Mouse (Mus musculus): ENCODE data around the gene Grik4. TPM values are rescaled to one million over a fixed set of nuclear protein-coding genes. Genes with fewer than 3 reads are reported as not detected.

Gene Grik4
- total RNA-seq, 2 experiments from 2014 or later, result 0.41 to 0.54 TPM

DNA sequence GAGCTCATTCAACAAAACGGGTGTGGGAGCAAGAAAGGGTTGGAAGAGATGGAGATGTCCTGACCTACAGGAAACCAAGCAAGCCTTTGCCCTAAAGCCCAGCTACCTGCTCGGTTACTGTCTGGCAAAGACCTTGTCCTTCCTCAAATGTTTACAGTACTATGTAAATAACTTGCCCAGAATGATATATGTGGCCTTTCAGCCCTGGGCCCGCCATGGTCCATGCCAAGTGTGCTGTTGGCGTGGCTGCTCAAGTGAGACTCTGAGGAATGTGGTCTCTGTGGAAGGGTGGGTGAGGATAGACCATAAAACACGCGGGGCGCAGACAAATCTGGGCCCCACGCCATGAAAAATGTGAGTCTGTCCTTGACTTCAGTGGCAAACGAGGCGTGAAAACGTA is 83.1 kb downstream of the Grik4 start:
- no peak for DNase-seq (ENCODE audit: low spot score in 2 of 2)

- no peak for DNase-seq (ENCODE audit: low spot score in 2 of 2)
Measured at GRCm38 (mm10) chr9:42859959-42860794, 84.1 kb downstream of the Grik4 start.

DNA sequence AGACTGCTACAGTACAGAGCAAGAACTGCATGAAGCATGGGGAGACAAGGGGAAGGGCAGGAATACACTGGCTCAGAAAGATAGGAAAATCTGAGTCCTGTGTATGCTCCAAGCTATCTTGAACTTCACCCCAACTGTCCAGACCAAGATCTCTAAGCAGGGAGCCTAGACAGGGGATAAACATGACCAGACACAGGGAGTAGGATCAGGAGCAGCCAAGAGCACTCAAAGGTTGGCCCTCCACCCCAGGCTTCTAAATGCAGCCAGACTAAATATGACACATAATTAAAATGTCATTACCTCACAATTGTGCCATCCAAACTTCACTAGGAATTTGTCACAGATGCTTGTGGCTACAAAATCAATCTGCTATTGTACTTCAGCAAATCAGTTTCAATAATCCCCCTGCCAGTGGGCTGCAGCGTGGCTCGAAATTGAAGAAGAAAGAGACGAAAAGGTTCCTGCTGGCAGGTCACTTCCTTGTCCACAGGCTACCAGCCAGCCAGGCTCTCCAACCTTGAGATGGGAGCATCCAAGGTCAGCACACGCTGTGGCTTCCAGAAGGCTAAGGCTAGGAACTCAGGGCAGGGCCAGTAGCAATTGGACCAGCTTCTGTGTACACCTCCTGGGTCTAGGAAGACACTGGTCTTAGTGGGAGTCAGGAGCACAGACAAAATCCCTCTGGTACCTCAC is 85.1 kb downstream of the Grik4 start:
- DNase-seq (ENCODE audit: low spot score in 2 of 2), result no peak

- DNase-seq (ENCODE audit: low spot score in 2 of 2), result no peak
Measured at GRCm38 (mm10) chr9:42858576-42858975, 85.7 kb downstream of the Grik4 start.

- no peak for DNase-seq (ENCODE audit: low spot score in 2 of 2)
Measured at GRCm38 (mm10) chr9:42857756-42858155, 86.5 kb downstream of the Grik4 start.

GRCm38 (mm10) chr9:42853077-42853476 is 91.2 kb downstream of the Grik4 start:
- no peak for DNase-seq (ENCODE audit: low spot score in 2 of 2)

GRCm38 (mm10) chr9:42850063-42850462 is 94.2 kb downstream of the Grik4 start:
- DNase-seq (ENCODE audit: low spot score in 2 of 2), result no peak

GRCm38 (mm10) chr9:42848061-42848460 is 96.2 kb downstream of the Grik4 start:
- no peak for DNase-seq (ENCODE audit: low spot score in 2 of 2)

GRCm38 (mm10) chr9:42846676-42847425 is 97.4 kb downstream of the Grik4 start:
- no peak for DNase-seq (ENCODE audit: low spot score in 2 of 2)

- no peak for DNase-seq (ENCODE audit: low spot score in 2 of 2)
Measured at GRCm38 (mm10) chr9:42846139-42846538, 98.2 kb downstream of the Grik4 start.

DNA sequence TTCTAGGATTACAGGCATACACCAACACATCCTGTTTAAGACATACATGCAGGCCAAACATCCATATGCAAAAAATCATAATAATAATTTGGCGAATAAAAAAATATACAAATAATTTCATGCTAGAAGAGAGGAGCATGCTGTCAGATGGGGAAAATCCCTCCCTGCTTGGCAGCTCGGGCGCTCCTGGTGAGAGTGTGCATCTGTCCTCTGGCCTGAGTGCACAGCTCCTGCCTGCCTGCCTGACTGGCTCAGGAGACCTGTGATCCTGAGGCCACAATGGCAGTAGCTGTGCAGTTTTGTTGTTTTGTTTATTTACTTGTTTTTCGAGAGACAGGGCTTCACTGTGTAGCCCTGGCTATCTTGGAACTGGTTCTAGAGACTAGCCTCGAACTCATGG is 100.0 kb downstream of the Grik4 start:
- DNase-seq (ENCODE audit: low spot score in 2 of 2), result no peak

- no peak for DNase-seq (ENCODE audit: low spot score in 2 of 2)
Measured at GRCm38 (mm10) chr9:42838299-42838698, 106.0 kb downstream of the Grik4 start.

DNA sequence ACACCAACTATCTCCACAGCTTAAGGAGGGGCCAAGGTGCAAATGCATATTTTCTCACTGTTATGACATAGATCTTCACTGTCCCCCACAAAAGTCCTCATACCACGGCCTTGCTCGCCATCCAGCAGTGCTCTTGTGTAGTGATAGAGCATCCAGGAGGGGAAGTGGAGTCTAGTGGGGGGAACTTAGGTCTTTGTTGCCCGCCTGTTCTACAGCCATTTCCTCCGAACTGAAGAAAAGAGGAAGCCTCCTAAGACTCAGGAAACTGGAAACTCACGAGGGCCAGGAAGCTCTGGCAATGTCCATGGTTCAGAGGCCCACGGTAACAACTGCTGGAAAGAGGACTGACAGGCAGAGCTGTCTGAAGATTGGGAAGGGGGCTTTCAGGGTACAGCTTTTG is 106.8 kb downstream of the Grik4 start:
- DNase-seq (ENCODE audit: low spot score in 2 of 2), result no peak

DNA sequence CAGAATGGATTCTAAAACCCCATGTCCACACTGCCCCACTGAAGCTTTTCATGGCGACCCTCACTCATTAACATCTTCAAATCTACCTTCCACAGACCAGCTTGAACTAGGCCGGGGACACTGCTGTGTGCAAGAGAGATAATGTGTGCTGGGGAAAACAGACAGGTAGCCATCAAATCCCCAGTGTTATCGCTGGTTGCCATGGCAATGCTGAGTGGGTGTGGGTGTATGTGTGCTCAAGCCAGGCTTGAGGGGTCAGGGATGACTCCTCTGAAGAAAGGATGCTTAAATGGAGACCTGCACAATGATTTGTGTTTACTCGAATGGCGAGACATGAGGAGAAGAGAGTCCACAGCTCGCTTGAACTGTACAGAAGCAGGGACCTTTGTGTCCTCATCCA is 112.7 kb downstream of the Grik4 start:
- no peak for DNase-seq (ENCODE audit: low spot score in 2 of 2)

DNA sequence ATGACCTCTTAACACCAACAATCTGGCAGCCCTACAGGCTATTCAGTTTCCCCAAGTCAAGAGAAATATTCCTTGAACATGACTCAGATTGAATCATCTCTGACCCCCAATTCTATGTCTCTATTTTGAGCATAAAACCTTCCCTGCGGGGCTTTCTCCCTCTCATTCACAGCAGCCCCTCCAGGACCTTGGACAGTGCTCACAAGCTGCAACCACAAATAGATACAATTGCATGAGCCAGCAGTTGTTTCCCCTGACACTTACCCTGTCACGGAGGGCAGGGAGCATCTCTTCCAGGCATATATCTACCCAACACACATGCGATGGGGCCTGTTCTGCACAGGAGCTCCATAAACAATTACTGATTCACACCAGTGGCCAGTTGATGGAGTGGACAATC is 125.0 kb downstream of the Grik4 start:
- DNase-seq (ENCODE audit: low spot score in 2 of 2), result no peak

GRCm38 (mm10) chr9:42816815-42817214 is 127.5 kb downstream of the Grik4 start:
- no peak for DNase-seq (ENCODE audit: low spot score in 2 of 2)

DNA sequence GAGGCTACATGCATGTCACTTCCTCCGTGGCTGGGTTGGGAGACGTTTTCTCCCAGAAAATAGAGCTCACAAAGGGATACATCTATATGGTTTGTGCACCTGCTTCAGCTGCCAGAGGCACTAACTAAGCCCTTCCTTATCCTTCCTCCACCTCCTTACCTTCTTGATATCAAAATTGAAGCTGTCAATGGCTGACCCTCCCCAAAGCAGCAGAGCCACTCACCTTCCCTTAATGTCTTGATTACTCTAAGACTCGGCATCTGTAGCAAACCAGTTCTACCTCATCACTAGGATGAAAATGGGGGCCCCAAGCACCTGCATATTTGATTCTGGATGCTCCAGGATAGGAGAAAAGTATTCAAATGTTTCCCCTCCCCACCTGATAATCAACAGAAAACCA is 135.1 kb downstream of the Grik4 start:
- DNase-seq (ENCODE audit: low spot score in 2 of 2), result no peak

DNA sequence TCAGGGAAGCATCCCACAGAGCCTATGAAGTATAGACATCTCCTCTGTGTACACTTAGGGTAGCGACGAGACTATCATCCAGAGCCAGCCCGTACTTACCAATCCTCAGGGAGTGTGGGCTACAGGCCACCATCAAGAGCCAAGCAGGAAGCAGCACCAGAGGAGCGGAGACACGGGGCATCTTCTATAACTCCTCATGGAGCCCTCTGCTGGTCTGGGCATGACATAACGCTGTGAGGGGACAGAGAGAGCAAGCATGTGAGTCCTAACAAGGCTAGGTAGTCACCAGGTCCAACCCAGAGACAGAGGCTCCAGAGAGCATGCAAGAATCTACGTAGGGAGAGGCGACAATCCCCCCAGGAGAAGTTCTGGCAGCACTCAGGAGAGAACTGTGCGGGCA is 135.9 kb downstream of the Grik4 start:
- DNase-seq (ENCODE audit: low spot score in 2 of 2), result no peak

DNA sequence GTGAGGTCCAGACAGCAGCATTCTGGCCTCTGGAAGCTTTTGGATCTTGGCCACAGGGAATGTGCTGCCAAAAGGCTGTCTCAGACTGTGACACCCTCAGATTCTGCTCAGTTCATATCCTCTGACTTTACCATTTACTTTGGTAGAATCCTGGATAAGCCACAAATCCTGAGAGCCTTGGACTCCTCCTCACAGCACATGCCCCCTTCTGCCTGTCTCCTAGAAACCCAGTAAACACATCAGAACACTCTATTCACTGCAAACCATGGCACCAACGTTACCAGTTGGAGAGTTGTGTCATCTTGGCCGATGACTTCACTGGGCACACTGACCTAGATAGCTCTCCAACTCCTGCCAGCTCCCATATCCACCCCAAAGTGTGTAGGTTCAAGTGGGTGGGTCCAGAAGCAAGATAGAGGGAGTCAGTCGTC is 141.2 kb downstream of the Grik4 start:
- no peak for DNase-seq (ENCODE audit: low spot score in 2 of 2)

DNA sequence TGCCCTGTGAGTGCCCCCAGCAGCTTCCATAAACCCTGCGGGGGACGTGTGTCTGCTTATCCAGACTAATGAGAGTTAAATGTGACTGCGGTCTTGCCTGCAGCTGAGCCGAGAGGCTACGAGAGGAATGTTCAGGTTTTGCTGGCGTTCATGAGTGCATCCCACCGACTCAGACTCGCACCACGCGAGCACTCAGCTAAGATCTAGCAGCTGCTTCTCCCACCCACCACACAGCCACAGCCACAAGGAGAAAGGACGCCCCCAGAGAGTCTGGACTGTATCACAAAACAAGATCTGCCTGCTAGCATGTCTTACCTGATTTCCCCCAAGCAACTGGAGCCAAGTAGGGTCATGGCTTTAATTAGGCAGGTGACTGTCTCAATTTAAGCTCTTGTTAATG is 142.4 kb downstream of the Grik4 start:
- no peak for DNase-seq (ENCODE audit: low spot score in 2 of 2)

DNA sequence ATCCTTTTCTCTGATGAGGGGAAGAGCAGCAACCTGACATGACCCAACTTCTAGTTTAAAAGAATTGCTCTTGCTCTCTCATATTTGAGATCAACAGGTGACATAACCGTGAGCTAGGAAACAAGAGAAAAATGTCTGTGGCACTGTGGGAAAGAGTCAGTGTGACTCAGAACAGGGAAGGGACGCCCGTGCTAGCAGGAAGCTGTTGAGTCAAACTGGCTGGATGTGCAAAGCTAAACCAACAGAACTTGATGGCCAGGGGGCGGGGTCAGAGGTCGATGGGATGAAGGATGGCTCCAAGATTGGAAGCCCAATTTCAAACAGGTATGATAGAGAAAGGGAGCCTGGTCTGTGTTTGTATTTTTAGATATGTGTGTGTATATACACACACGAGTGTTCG is 144.2 kb downstream of the Grik4 start:
- no peak for DNase-seq (ENCODE audit: low spot score in 2 of 2)

- no peak for DNase-seq (ENCODE audit: low spot score in 2 of 2)
Measured at GRCm38 (mm10) chr9:42799694-42800093, 144.6 kb downstream of the Grik4 start.
